Mouse (Mus musculus) midbrain, embryonic 12.5 days (tissue): ENCODE results near the gene F12. TPM values are rescaled to one million over a fixed set of nuclear protein-coding genes. Genes with fewer than 3 reads are reported as not detected.
A peak's percentile ranks its signal among the peaks of the same experiment; 100 is the strongest.
"Not testable (repeated sequence)": the region's sequence is repeated elsewhere in the genome, so short reads cannot be mapped to it uniquely, and the experiment has no call there.

Experiments
- ATAC-seq: fragments of 200-750 bp; cut with Nextera tagmentation; 2 replicates; pipeline ENCODE4 v1.8.0; 2017; ENCODE audit warnings: low read depth, moderate TSS enrichment, moderate library complexity; ENCODE audit not compliant: low FRiP score
- H3K27ac ChIP-seq: fragments of 300-500 bp; sonication (generic); replicated peaks from 2 replicates; pipeline ENCODE4 v1.5.1; 2016; ENCODE audit warnings: mild to moderate bottlenecking
- H3K27me3 ChIP-seq: fragments of 300-500 bp; sonication (generic); 2 replicates; pipeline ENCODE4 v1.6.1; 2016; ENCODE audit warnings: mild to moderate bottlenecking
- H3K36me3 ChIP-seq: fragments of 300-500 bp; sonication (generic); 2 replicates; pipeline ENCODE4 v1.6.1; 2016
- H3K4me1 ChIP-seq: fragments of 300-500 bp; sonication (generic); 2 replicates; pipeline ENCODE4 v1.6.1; 2016
- H3K4me2 ChIP-seq: fragments of 300-500 bp; sonication (generic); replicated peaks from 2 replicates; pipeline ENCODE4 v1.6.1; 2016; ENCODE audit warnings: mild to moderate bottlenecking, moderate library complexity
- H3K4me3 ChIP-seq: fragments of 300-500 bp; sonication (generic); 2 replicates; pipeline ENCODE4 v1.5.1; 2016; ENCODE audit warnings: mild to moderate bottlenecking
- H3K9ac ChIP-seq: fragments of 300-500 bp; sonication (generic); replicated peaks from 2 replicates; pipeline ENCODE4 v1.6.1; 2016; ENCODE audit warnings: mild to moderate bottlenecking, moderate library complexity
- H3K9me3 ChIP-seq: fragments of 300-500 bp; sonication (generic); 2 replicates; pipeline ENCODE4 v1.6.1; 2016; ENCODE audit warnings: mild to moderate bottlenecking
- WGBS: fragments of 180-500 bp; shearing (Covaris S2); methylation state at CpG from one replicate; pipeline ENCODE4 v1.1.7; 2016; 5-methylcytosine and 5-hydroxymethylcytosine counted together
- polyA plus RNA-seq: library from polyadenylated mRNA; unstranded; fragments of >200 nt; fragmentation: Nextera tagmentation; extraction: Ambion mirVana; gene quantifications from 2 replicates; pipeline ENCODE4 v1.2.1, GENCODE M21; 2016

Gene F12
- polyA plus RNA-seq, 1 experiment from 2014 or later: not detected

- Histone ChIP-seq H3K36me3 (peaks cover 43% of the 10 kb centered on the region), H3K9ac (no peak overlapping the region), H3K27me3 (no peaks in the 10 kb centered on the region), H3K9me3 (no peaks in the 10 kb centered on the region), H3K4me2 (no peak overlapping the region), H3K4me1 (peaks cover 34% of the 10 kb centered on the region), H3K27ac (no peak overlapping the region), H3K4me3 (no peak overlapping the region)
- ATAC-seq: no peak
- 94% methylated on average over 5 of the region's 5 CpGs for WGBS
Observed at GRCm38 (mm10) chr13:55448131-55448530, 21.5 kb upstream of the F12 start.

GRCm38 (mm10) chr13:55447543-55447943 lies 20.9 kb upstream of the F12 start:
- H3K4me2 ChIP-seq: peak overlapping the region; percentile 90; the same call in 1 of the 2 replicates
- WGBS: 64% methylated on average over 3 of the region's 3 CpGs
- peaks cover 34% of the 10 kb centered on the region for H3K4me1 ChIP-seq
- ATAC-seq: no peak
- H3K9ac ChIP-seq: 0 out of 2 replicates have a peak overlapping the region, but pooled peaks have one; percentile 21
- H3K27ac ChIP-seq: no peak overlapping the region
- H3K27me3 ChIP-seq: no peaks in the 10 kb centered on the region
- peaks cover 37% of the 10 kb centered on the region for H3K36me3 ChIP-seq
- H3K4me3 ChIP-seq: no peak overlapping the region
- H3K9me3 ChIP-seq: no peaks in the 10 kb centered on the region

- peak overlapping the region; percentile 88 for H3K4me3 ChIP-seq
- peaks cover 28% of the 10 kb centered on the region for H3K36me3 ChIP-seq
- H3K27me3 ChIP-seq: no peaks in the 10 kb centered on the region
- no peak overlapping the region for H3K27ac ChIP-seq
- H3K9me3 ChIP-seq: no peaks in the 10 kb centered on the region
- H3K9ac ChIP-seq: peak overlapping the region; percentile 97; the same call in 1 of the 2 replicates
- no peak for ATAC-seq
- H3K4me2 ChIP-seq: peak overlapping the region; percentile 90
- 84% methylated on average over 6 of the region's 6 CpGs for WGBS
- H3K4me1 ChIP-seq: peaks cover 34% of the 10 kb centered on the region
Observed at GRCm38 (mm10) chr13:55446483-55447105, 20.0 kb upstream of the F12 start.

GRCm38 (mm10) chr13:55445361-55446091 lies 18.9 kb upstream of the F12 start:
- Histone ChIP-seq H3K9ac (peak overlapping the region; percentile 97), H3K4me1 (peaks cover 34% of the 10 kb centered on the region), H3K4me2 (peak overlapping the region; percentile 90), H3K27me3 (no peaks in the 10 kb centered on the region), H3K36me3 (peaks cover 17% of the 10 kb centered on the region), H3K4me3 (peak overlapping the region; percentile 88), H3K27ac (peak overlapping the region; percentile 93), H3K9me3 (no peaks in the 10 kb centered on the region)
- under 1% methylated on average over 66 of the region's 66 CpGs for WGBS
- ATAC-seq: peak; percentile 39

- Histone ChIP-seq H3K4me3 (peak within 1 kb of the TSS; percentile 88), H3K9ac (peak within 1 kb of the TSS; percentile 97), H3K9me3 (no peaks in the 10 kb centered on the region), H3K27ac (peak within 1 kb of the TSS; percentile 93), H3K36me3 (peaks cover 11% of the 10 kb centered on the region), H3K4me2 (peak within 1 kb of the TSS; percentile 90), H3K4me1 (peaks cover 34% of the 10 kb centered on the region), H3K27me3 (no peaks in the 10 kb centered on the region)
- WGBS: under 1% methylated on average over 34 of the region's 35 CpGs
- peak; percentile 96 for ATAC-seq
Observed at GRCm38 (mm10) chr13:55444937-55445315, 18.3 kb upstream of the F12 start, which contains the start of gene Grk6. TSS of gene Grk6 (plus strand) at chr13:55445072.

GRCm38 (mm10) chr13:55444286-55444936 lies 17.8 kb upstream of the F12 start:
- Histone ChIP-seq H3K27me3 (no peaks in the 10 kb centered on the region), H3K4me1 (peaks cover 34% of the 10 kb centered on the region), H3K9me3 (no peaks in the 10 kb centered on the region), H3K4me2 (peak overlapping the region; percentile 74), H3K9ac (peak overlapping the region; percentile 69), H3K4me3 (peak overlapping the region; percentile 88), H3K36me3 (peaks cover 6% of the 10 kb centered on the region), H3K27ac (peak overlapping the region; percentile 93)
- ATAC-seq: peak; percentile 74
- WGBS: 2% methylated on average over 33 of the region's 33 CpGs

- peaks cover 34% of the 10 kb centered on the region for H3K4me1 ChIP-seq
- H3K4me2 ChIP-seq: peak overlapping the region; percentile 74
- 50% methylated on average over 9 of the region's 9 CpGs for WGBS
- peak overlapping the region; percentile 88 for H3K4me3 ChIP-seq
- no peak for ATAC-seq
- peak overlapping the region; percentile 69 for H3K9ac ChIP-seq
- H3K36me3 ChIP-seq: peaks cover under 1% of the 10 kb centered on the region; the same call in 1 of the 2 replicates
- no peaks in the 10 kb centered on the region for H3K9me3 ChIP-seq
- peak overlapping the region; percentile 93 for H3K27ac ChIP-seq
- H3K27me3 ChIP-seq: no peaks in the 10 kb centered on the region
Observed at GRCm38 (mm10) chr13:55443799-55444285, 17.2 kb upstream of the F12 start.

- not testable (repeated sequence) for H3K36me3 ChIP-seq, H3K4me3 ChIP-seq, H3K27ac ChIP-seq, H3K9ac ChIP-seq, H3K9me3 ChIP-seq, ATAC-seq, H3K4me1 ChIP-seq, H3K27me3 ChIP-seq, H3K4me2 ChIP-seq
- 86% methylated on average over 15 of the region's 15 CpGs for WGBS
Observed at GRCm38 (mm10) chr13:55437111-55437629, 10.6 kb upstream of the F12 start.

GRCm38 (mm10) chr13:55431889-55432685 lies 5.5 kb upstream of the F12 start:
- WGBS: 83% methylated on average over 10 of the region's 10 CpGs
- no peaks in the 10 kb centered on the region for H3K9me3 ChIP-seq
- H3K9ac ChIP-seq: no peak overlapping the region
- H3K36me3 ChIP-seq: no peaks in the 10 kb centered on the region
- no peaks in the 10 kb centered on the region for H3K4me1 ChIP-seq
- ATAC-seq: no peak
- no peak overlapping the region for H3K4me2 ChIP-seq
- H3K27me3 ChIP-seq: no peaks in the 10 kb centered on the region
- no peak overlapping the region for H3K27ac ChIP-seq
- no peak overlapping the region for H3K4me3 ChIP-seq

- 79% methylated on average over 2 of the region's 2 CpGs for WGBS
- ATAC-seq: no peak
- Histone ChIP-seq H3K27ac (no peak overlapping the region), H3K9ac (no peak overlapping the region), H3K4me2 (no peak overlapping the region), H3K4me1 (no peaks in the 10 kb centered on the region), H3K9me3 (no peaks in the 10 kb centered on the region), H3K4me3 (no peak overlapping the region), H3K36me3 (no peaks in the 10 kb centered on the region), H3K27me3 (no peaks in the 10 kb centered on the region)
Observed at GRCm38 (mm10) chr13:55430566-55430965, 4.0 kb upstream of the F12 start.

- Histone ChIP-seq H3K4me1 (no peaks in the 10 kb centered on the region), H3K27ac (no peak overlapping the region), H3K9ac (no peak overlapping the region), H3K4me2 (no peak overlapping the region), H3K27me3 (no peaks in the 10 kb centered on the region), H3K4me3 (no peak overlapping the region), H3K36me3 (no peaks in the 10 kb centered on the region), H3K9me3 (no peaks in the 10 kb centered on the region)
- no peak for ATAC-seq
- WGBS: 75% methylated on average over 12 of the region's 12 CpGs
Observed at GRCm38 (mm10) chr13:55429226-55429888, 2.8 kb upstream of the F12 start.
